Mouse (Mus musculus) erythroblast, adult 5-6 weeks (primary cell): Measurements from ENCODE around the gene Rhox3e. TPM values are rescaled to one million over a fixed set of nuclear protein-coding genes. Genes with fewer than 3 reads are reported as not detected.
"Not testable (repeated sequence)": the region's sequence is repeated elsewhere in the genome, so short reads cannot be mapped to it uniquely, and the experiment has no call there.

ENCODE experiments used
- ATAC-seq: replicated peaks from 2 replicates; pipeline ENCODE4 v1.8.0; 2016; ENCODE audit warnings: moderate number of reproducible peaks, mild to moderate bottlenecking, moderate TSS enrichment, inconsistent platforms; ENCODE audit not compliant: poor library complexity, low FRiP score, severe bottlenecking
- total RNA-seq, 2 experiments: library from RNA; stranded (forward) in 1 of 2; stranded (reverse) in 1 of 2; fragments of 150-400 nt in 1 of 2; fragments of 200-764, 138-1000 nt in 1 of 2; gene quantifications; 2 replicates each; pipeline versions ENCODE4 v1.2.3 to v1.2.4; 2015 to 2017; ENCODE audit warnings: low replicate concordance in 2 of 2

The Rhox3e gene
- total RNA-seq (2015; ENCODE audit: low replicate concordance), result not detected in 2 replicates
- total RNA-seq (2017; ENCODE audit: low replicate concordance), result not detected in 2 replicates

GRCm38 (mm10) chrX:37541719-37542118 lies at the start of gene Rhox3e:
Gene Rhox3e (plus strand): TSS chrX:37542019.
- not testable (repeated sequence) for ATAC-seq

GRCm38 (mm10) chrX:37514059-37514458 lies 27.8 kb upstream of the Rhox3e start, which contains the start of gene Rhox4d:
Gene Rhox4d (plus strand): TSS chrX:37514359.
- ATAC-seq, result not testable (repeated sequence)

- not testable (repeated sequence) for ATAC-seq
Observed at GRCm38 (mm10) chrX:37530152-37530551, 11.7 kb upstream of the Rhox3e start, which contains the start of gene Rhox2e. Gene Rhox2e (plus strand): TSS chrX:37530452.

GRCm38 (mm10) chrX:37557112-37557511 lies 15.3 kb downstream of the Rhox3e start, which contains the start of gene Rhox4e:
Gene Rhox4e (plus strand): TSS chrX:37557412.
- ATAC-seq, result not testable (repeated sequence)

- not testable (repeated sequence) for ATAC-seq
Observed at GRCm38 (mm10) chrX:37571105-37571504, 29.3 kb downstream of the Rhox3e start, which contains the start of gene Rhox2f. Gene Rhox2f (plus strand): TSS chrX:37571405.

- not testable (repeated sequence) for ATAC-seq
Observed at GRCm38 (mm10) chrX:37572638-37573037, 30.8 kb downstream of the Rhox3e start.

GRCm38 (mm10) chrX:37580692-37581091 lies 38.9 kb downstream of the Rhox3e start, which contains the start of gene Rhox3f:
Gene Rhox3f (plus strand): TSS chrX:37580992.
- ATAC-seq, result not testable (repeated sequence)

Other genes starting within 250 kb of the Rhox3e start
- gene Rhox3a2, start 162.0 kb upstream of the Rhox3e start, total RNA-seq (2015; ENCODE audit: low replicate concordance), result not detected in 2 replicates
- not detected in 2 replicates for gene Rhox3a2, start 162.0 kb upstream of the Rhox3e start, total RNA-seq (2017; ENCODE audit: low replicate concordance)
- gene Rhox4a2, start 151.2 kb upstream of the Rhox3e start, total RNA-seq (2015; ENCODE audit: low replicate concordance), result not detected in 2 replicates
- not detected in 2 replicates for gene Rhox4a2, start 151.2 kb upstream of the Rhox3e start, total RNA-seq (2017; ENCODE audit: low replicate concordance)
- not detected in 2 replicates for gene Rhox2b, start 130.0 kb upstream of the Rhox3e start, total RNA-seq (2015; ENCODE audit: low replicate concordance)
- not detected in 2 replicates for gene Rhox2b, start 130.0 kb upstream of the Rhox3e start, total RNA-seq (2017; ENCODE audit: low replicate concordance)
- gene Rhox4b, start 109.5 kb upstream of the Rhox3e start, total RNA-seq (2015; ENCODE audit: low replicate concordance), result not detected in 2 replicates
- gene Rhox4b, start 109.5 kb upstream of the Rhox3e start, total RNA-seq (2017; ENCODE audit: low replicate concordance), result not detected in 2 replicates
- not detected in 2 replicates for gene Rhox2c, start 88.3 kb upstream of the Rhox3e start, total RNA-seq (2015; ENCODE audit: low replicate concordance)
- gene Rhox2c, start 88.3 kb upstream of the Rhox3e start, total RNA-seq (2017; ENCODE audit: low replicate concordance), result not detected in 2 replicates
- gene Rhox3c, start 83.4 kb upstream of the Rhox3e start, total RNA-seq (2015; ENCODE audit: low replicate concordance), result not detected in 2 replicates
- gene Rhox3c, start 83.4 kb upstream of the Rhox3e start, total RNA-seq (2017; ENCODE audit: low replicate concordance), result not detected in 2 replicates
- not detected in 2 replicates for gene Rhox4c, start 61.7 kb upstream of the Rhox3e start, total RNA-seq (2015; ENCODE audit: low replicate concordance)
- gene Rhox4c, start 61.7 kb upstream of the Rhox3e start, total RNA-seq (2017; ENCODE audit: low replicate concordance), result not detected in 2 replicates
- gene Rhox2d, start 48.6 kb upstream of the Rhox3e start, total RNA-seq (2015; ENCODE audit: low replicate concordance), result not detected in 2 replicates
- not detected in 2 replicates for gene Rhox2d, start 48.6 kb upstream of the Rhox3e start, total RNA-seq (2017; ENCODE audit: low replicate concordance)
- gene Rhox4d, start 27.7 kb upstream of the Rhox3e start, total RNA-seq (2015; ENCODE audit: low replicate concordance), result not detected in 2 replicates
- gene Rhox4d, start 27.7 kb upstream of the Rhox3e start, total RNA-seq (2017; ENCODE audit: low replicate concordance), result not detected in 2 replicates
- gene Rhox2e, start 11.6 kb upstream of the Rhox3e start, total RNA-seq (2015; ENCODE audit: low replicate concordance), result not detected in 2 replicates
- not detected in 2 replicates for gene Rhox2e, start 11.6 kb upstream of the Rhox3e start, total RNA-seq (2017; ENCODE audit: low replicate concordance)
- not detected in 2 replicates for gene Rhox4e, start 15.4 kb downstream of the Rhox3e start, total RNA-seq (2015; ENCODE audit: low replicate concordance)
- gene Rhox4e, start 15.4 kb downstream of the Rhox3e start, total RNA-seq (2017; ENCODE audit: low replicate concordance), result not detected in 2 replicates
- not detected in 2 replicates for gene Rhox2f, start 29.4 kb downstream of the Rhox3e start, total RNA-seq (2015; ENCODE audit: low replicate concordance)
- not detected in 2 replicates for gene Rhox2f, start 29.4 kb downstream of the Rhox3e start, total RNA-seq (2017; ENCODE audit: low replicate concordance)
- gene Rhox3f, start 39.0 kb downstream of the Rhox3e start, total RNA-seq (2015; ENCODE audit: low replicate concordance), result not detected in 2 replicates
- gene Rhox3f, start 39.0 kb downstream of the Rhox3e start, total RNA-seq (2017; ENCODE audit: low replicate concordance), result not detected in 2 replicates
- gene Rhox4f, start 65.7 kb downstream of the Rhox3e start, total RNA-seq (2015; ENCODE audit: low replicate concordance), result not detected in 2 replicates
- gene Rhox4f, start 65.7 kb downstream of the Rhox3e start, total RNA-seq (2017; ENCODE audit: low replicate concordance), result not detected in 2 replicates
- not detected in 2 replicates for gene Rhox3g, start 86.6 kb downstream of the Rhox3e start, total RNA-seq (2015; ENCODE audit: low replicate concordance)
- gene Rhox3g, start 86.6 kb downstream of the Rhox3e start, total RNA-seq (2017; ENCODE audit: low replicate concordance), result not detected in 2 replicates
- not detected in 2 replicates for gene Rhox2g, start 101.5 kb downstream of the Rhox3e start, total RNA-seq (2015; ENCODE audit: low replicate concordance)
- gene Rhox2g, start 101.5 kb downstream of the Rhox3e start, total RNA-seq (2017; ENCODE audit: low replicate concordance), result not detected in 2 replicates
- gene Rhox4g, start 109.3 kb downstream of the Rhox3e start, total RNA-seq (2015; ENCODE audit: low replicate concordance), result not detected in 2 replicates
- not detected in 2 replicates for gene Rhox4g, start 109.3 kb downstream of the Rhox3e start, total RNA-seq (2017; ENCODE audit: low replicate concordance)
- gene Rhox3h, start 126.7 kb downstream of the Rhox3e start, total RNA-seq (2015; ENCODE audit: low replicate concordance), result not detected in 2 replicates
- gene Rhox3h, start 126.7 kb downstream of the Rhox3e start, total RNA-seq (2017; ENCODE audit: low replicate concordance), result not detected in 2 replicates
- gene Rhox2h, start 131.3 kb downstream of the Rhox3e start, total RNA-seq (2015; ENCODE audit: low replicate concordance), result not detected in 2 replicates
- gene Rhox2h, start 131.3 kb downstream of the Rhox3e start, total RNA-seq (2017; ENCODE audit: low replicate concordance), result not detected in 2 replicates